Mouse (Mus musculus) 3134 (cell line): ENCODE data around the gene Ccdc120.
A peak's percentile ranks its signal among the peaks of the same experiment; 100 is the strongest.
"Not testable (repeated sequence)": the region's sequence is repeated elsewhere in the genome, so short reads cannot be mapped to it uniquely, and the experiment has no call there.

Source experiments
- DNase-seq: peaks from one replicate; pipeline ENCODE4 v3.0.0-alpha.2; 2011; ENCODE audit warnings: low spot score; ENCODE audit not compliant: insufficient read length; ENCODE audit errors: extremely low read depth

Ccdc120 gene

DNA sequence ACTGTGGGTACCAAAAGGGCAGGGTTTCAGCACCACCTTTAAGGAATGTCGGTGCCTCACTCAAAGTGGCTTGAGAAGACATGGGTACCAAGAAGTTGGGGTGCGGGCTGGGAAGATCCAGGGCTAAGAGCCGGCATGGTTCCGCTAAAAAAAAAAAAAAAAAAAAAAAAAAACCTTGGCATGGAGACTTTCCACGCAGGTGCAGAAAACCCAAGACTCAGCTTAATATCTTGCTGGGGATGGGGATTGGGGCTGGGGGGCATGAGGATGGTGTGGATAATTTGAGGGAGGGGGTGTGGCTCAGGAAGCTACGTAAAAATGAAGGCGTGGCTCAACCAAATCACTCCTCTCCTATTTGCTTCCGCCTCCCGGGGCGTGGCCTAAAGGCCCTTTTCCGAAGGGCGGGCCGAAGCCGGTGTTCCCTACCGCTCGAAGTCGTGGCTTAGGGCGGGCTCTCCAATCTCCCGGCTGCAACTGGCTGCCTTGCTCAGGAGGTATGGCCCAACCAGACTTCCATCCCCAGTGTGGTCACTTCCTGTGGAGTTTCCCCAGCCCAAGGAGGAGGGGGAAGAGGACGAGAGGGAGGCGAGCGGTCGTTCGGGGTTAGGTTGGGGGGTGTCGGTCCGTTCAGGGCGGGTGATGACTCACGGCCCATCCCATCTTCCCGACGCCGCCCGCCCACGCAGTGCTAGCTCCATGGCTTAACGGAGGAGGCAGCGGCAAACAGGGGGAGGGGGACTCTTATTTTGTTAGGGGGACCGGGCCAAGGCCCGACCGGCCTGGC lies 11.6 kb upstream of the Ccdc120 start, which contains the start of gene Tfe3:
Gene Tfe3 (plus strand): TSS at position 424 of the 784 bp plus-strand sequence.
- peak; percentile 94 for DNase-seq

DNA sequence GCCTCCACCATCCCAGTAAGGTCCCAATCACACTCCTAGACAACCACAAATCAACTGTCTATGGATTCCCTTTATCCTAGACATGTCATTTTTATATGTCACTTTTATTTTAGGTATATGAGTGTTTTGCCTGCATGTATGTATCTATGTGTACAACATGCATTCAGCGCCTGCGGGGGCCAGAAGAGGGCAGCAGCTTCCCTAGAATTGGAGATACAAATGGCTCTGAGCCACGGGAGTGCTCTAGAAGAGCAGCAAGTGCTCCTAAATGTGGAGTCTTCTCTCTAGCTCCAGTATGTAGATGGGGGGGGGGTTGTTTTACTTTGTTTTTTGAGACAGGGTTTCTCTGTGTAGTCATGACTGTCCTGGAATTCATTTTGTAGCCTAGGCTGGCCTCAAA lies 2.9 kb upstream of the Ccdc120 start:
- DNase-seq = not testable (repeated sequence)

DNA sequence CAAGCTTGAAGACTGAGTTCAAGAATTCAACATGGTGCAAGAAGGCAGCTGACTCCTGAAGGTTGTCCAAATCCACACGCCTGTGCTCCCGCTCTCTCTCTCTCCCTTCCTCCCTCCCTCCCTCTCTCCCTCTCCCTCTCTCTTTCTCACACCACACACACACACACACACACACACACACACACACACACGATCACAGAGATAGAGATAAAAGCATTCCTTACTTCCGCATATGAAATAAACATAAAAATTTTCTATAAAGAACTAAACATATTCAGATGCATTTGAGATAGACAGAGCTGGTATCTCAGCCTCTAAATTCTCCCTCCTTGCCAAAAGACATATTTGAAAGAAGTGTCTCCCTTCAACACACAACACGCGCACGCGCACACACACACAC lies 5.3 kb downstream of the Ccdc120 start:
- DNase-seq = no peak

DNA sequence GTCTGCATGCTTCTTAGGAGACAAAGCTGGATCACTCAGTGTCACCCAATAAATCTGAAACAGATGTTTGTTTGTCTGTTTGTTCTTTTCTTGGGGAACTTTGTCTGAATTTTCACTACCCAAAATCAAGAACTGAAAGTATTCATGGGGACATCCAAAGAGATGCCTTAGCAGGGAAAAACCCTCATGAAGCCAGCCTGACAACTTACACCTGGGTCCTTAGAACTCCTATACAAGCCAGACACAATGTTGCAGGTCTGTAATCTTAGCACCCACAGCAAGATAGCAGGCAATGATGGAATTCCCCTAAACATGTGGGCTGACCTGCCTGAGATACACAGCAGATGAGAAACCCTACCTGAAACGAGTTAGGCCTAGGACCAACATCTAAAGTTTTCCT lies 5.8 kb downstream of the Ccdc120 start:
- no peak for DNase-seq

DNA sequence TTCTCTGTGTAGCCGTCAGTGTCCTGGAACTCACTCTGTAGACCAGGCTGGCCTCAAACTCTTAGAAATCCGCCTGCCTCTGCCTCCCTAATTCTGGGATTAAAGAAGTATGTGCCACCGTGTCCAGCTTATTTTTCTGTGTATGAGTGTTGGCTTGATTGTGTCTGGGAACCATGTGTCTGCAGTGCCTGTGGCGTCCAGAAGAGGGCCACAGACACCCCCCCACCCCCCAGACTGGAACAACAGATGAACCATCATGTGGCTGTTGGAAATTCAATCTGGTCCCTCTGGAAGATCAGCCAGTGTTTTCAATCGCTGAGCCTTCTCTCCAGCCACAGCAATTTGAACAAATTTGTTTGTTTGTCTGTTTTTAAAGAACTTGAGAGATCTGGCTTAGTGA lies 7.2 kb downstream of the Ccdc120 start:
- no peak for DNase-seq

DNA sequence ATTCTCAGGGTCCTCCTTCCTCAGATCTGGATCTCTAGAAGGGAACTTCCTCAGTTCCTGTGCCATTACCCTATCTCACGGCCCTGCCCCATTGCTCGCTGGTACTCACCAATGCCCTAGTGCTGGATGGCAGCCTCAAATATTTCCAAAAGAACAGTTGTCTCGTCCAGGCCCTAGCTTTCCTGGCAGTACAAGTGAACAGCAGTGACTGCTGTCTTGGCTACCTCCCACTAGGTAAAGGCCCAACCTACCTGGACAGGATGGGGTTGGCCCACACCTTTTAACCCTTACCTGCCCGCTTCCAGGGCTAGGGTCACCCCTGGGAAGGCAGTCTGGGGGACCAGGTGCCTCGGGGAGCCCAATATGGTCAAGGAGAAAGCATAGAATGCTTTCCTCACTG lies 9.6 kb downstream of the Ccdc120 start:
- no peak for DNase-seq

DNA sequence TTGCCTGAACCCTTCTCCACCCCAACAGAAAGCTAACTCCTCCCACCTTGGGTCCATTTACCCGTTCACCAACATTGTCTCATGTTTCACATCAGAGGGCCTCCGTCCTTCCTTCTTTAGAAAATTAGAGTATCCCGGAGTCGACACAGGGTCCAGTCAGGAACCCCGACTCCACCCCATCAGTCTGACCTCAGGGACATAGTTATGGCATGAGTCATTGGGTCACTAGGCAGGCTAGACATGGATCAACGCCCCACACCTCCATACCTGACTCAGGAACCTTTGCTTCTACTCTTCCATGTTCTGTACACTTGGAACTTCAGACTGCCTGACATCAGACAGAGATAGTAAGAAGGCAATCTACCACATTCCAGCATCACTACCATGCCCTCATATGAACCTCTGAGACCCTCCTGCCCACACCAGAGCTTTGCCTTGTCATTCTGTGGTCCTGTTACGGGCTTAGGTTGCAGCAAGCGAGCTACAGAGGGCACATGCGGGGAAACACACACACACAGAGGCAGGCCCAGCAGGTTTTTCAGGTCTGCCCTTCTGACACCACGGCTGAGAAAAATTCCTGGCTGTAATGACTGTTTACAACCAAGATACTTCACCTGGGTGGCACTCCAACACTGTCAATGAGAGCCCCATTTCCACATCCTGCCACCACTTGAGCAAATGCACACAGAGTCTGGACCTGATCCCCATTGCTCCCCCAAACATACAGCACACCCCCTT lies 10.5 kb downstream of the Ccdc120 start:
- DNase-seq = peak; percentile 54

DNA sequence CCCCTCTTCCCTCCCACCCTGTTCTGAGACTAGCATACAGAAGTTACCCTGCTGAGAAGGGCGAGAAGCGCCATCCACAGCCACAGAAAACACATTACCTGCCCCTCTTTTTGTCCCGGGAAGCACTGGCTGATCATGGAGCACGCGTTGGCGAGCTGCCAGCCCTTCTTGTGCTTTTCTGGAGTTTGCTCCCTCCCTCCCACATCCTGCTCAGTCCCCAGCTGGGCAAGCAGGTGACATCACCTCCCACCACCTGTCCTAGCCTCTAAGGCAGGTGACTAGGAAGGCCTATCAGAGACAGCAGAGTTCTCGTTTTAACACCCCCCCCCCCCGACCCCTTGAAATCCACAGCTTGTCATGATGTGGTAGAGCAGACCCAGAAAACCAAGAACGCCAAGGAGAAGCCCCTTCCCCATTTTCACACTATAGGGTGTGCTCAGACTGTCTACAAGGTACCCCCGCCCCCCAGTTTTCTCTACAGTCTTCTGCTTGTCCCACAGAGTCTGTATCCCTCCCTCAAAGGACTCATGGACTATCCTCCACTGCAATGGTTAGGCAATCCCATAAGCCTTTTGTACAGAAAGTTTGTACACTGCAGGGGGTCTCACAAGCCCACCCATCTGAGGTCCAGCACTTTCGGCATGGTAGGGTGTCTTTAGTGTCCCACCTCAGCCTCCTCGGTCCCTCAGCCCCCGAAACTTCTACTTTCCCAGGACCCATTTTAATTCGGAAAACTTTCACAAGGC lies 11.2 kb downstream of the Ccdc120 start:
- DNase-seq = peak; percentile 42

DNA sequence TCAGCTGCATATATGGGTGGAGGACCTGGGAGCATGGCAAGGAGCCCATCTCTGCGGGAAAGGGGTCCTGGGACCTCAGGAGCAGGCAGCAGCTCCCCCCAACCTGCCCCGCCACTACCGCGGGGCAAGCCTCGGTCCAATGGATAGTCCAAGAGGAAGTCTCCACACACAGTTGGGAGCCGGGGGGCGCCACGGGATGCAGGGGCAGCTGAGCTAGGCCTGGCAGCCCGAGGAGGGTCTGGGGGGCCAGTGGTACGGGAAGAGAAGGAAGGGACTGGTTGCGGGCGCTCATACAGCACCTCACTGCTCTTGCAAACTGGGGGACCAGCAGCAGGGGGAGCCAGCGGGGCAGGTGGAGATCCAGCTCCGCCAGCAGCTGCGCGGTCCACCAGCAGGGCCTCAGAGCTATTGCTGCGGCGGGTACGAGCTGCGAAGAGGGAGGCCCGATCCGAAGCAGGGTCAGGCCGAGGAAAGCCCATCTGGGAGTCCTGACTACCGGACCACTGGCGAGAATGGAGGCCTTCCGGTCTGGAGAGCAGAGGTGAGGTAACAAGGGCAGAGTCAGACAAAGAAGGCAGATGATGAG lies 17.0 kb downstream of the Ccdc120 start:
- DNase-seq = no peak

DNA sequence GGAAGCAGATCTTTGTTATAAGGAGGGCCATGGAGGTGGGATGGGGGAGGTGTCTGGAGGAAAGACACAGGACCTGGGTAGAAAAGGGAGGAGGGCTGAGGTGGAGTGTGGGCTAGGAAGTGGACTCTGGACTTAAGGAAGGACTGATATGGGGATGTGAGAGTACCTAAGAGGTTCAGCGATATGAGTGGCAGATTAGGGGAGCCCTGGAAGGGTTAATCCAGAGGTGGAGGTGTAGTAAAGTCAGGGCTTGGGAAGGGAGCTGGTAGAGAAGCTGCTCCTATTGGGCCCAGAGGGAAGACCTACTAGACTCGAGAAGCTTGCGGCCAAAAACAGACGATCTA lies 21.8 kb downstream of the Ccdc120 start:
- no peak for DNase-seq

DNA sequence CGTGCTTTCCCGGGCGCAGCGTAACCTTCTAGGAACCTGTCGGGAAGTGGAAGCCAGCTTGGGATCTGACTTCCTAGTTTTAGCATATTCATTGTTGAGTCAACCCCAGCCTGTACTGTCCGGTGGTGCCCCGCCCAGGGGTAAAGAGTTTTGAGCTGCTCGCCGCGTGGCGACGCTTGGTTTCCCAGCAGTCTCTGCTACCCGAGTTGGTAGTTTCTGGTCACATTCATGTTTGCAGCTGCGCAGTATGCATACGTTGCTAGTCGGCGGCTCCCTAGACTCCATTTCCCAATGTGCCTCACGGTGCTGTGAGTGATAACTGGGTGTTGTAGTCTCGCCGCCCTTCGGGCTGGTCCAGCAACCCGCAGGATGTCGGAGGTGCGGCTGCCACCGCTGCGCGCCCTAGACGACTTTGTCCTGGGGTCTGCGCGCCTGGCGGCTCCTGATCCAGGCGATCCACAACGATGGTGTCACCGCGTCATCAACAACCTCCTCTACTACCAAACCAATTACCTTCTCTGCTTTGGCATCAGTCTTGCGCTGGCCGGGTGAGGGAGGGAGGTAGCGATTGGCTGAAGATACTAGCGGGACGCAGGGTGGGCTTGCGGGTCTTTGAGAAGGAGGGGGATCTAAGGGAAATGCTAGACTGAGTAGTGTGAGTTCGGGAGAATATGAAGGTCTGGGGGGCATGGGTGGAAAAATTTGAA lies 22.3 kb downstream of the Ccdc120 start, which contains the start of gene Praf2:
Gene Praf2 (plus strand): TSS at position 225 of the 707 bp plus-strand sequence.
- peak; percentile 89 for DNase-seq

DNA sequence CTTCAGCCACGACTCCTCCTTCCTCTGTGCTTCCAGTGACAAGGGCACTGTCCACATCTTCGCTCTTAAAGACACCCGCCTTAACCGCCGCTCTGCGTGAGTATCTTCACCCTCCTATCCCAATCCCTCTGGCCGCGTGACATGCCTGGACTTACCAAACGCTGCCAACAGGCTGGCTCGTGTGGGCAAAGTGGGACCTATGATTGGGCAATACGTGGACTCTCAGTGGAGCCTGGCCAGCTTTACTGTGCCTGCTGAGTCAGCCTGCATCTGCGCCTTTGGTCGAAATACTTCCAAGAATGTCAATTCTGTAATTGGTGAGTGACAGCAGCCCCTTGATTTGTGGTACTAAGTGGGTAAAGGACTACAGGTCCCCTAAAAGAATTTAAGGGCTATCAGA lies 23.5 kb downstream of the Ccdc120 start:
- DNase-seq = peak; percentile 55

DNA sequence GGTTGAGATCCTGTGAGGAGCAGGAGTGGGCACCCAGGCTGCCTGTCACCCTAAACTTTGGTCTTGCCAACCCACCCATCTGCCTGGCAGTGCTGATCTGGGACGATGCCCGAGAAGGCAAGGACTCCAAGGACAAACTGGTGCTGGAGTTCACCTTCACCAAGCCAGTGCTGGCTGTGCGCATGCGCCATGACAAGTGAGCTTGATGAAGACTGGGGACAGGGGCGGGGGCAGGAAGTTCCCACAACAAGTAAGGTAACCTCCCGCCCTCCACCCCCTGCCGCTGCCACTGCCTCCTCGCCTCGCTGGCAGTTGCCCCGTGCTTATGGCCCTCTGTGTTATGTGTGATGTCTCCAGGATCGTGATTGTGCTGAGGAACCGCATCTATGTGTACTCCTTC lies 24.9 kb downstream of the Ccdc120 start:
- DNase-seq = no peak

DNA sequence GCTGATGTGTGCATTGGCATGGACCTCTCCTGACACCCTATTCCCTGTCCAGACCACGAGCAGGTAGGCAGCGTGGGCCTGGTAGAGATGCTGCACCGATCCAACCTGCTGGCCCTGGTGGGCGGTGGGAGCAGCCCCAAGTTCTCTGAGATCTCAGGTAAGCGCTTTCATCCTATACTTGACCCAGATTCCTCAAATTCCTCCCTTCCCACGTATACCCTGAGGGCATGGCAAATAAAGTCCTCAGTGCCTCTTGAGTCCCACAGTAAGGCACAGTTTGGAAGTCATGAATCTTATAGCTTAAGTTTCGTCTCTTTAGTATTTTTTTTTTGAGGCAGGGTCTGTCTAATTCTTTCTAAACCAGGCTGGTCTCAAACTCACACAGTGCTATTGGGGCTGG lies 26.6 kb downstream of the Ccdc120 start:
- no peak for DNase-seq

DNA sequence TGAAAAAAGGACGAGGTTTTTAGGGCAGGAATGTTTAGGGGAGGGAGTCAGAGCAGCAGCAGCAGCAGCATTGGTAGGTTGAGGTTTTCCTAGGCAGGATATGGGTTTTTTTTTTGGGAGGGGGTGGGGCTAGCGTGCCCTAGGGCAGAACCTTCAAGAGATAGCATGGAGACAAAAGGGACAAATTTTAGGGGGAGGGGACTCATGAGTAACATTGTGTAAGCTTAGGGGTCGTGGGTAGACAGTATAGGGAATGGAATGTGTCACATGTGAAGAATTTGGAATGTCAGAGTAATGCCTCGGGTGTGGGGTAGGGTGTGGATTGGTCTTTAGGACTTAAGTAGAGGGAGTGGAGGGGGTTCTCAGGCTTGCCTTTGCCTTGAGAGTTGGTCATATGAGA lies 28.0 kb downstream of the Ccdc120 start:
- DNase-seq = no peak

DNA sequence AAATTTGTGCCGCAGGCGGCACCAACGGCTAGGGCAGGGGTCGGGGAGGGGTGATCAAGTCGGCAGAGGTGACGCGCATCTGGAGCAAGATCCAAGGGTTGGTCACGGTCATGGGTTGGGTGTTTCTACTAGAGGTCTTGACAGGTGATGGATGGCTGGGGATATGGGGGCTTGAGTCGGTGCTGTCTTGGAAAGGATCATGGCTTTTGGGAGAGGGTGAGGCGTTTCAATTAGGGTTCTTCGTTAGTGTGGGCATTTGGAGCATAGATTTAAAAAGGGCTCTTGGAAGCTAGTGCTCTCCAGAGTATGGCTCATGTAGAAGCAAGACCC lies 28.5 kb downstream of the Ccdc120 start:
- no peak for DNase-seq

DNA sequence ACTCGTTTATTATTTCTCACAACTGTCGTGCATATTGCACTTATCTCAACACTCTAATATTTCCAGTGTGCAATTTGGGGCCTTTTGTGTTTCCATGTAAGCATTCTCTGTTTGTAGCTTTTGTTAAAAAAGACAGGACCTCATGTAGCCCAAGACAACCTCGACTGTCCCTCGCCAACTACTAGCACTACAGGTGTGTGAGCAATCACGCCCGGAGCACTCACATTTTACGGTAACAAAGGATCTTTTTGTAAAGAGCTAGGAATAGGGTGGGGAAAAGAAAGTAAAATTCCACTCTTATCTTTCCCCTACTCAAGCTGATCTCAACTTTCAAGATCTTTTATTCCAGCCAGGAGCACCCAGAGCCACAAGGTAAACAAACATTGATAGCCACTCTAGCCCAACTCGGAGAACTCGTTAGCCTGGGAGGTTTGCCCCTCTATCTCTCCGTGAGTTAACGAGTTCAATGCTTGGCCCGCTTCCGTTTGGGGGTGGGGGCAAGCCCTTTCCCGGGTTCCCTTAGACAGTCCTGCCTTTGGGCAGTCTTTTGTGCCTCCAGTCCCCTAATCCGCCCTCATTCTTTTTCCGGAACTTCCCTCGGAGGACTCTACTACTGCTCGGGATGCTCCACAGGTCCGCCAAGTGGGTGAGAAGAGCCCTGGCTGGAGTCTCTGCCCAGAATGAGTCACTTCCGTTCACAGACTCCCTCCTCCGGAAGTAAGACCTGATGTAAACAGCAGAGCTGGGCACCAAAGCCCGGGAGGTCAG lies 29.0 kb downstream of the Ccdc120 start, which contains the start of gene Gm45208:
Gene Gm45208 (plus strand): TSS at position 732 of the 768 bp plus-strand sequence.
- peak; percentile 82 for DNase-seq

DNA sequence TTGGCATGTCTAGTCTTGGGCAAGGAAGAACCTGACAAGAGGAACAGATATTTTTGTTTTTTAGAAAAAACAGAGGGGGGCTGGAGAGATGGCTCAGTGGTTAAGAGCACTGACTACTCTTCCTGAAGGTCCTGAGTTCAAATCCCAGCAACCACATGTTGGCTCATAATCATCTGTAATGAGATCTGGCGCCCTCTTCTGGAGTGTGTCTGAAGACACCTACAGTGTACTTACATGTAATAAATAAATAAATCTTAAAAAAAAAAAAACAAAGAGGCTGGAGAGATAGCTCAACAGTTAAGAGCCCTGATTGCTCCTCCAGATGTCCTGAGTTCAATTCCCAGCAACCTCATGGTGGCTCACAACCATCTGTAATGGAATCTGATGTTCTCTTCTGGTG lies 34.6 kb downstream of the Ccdc120 start:
- DNase-seq = not testable (repeated sequence)

DNA sequence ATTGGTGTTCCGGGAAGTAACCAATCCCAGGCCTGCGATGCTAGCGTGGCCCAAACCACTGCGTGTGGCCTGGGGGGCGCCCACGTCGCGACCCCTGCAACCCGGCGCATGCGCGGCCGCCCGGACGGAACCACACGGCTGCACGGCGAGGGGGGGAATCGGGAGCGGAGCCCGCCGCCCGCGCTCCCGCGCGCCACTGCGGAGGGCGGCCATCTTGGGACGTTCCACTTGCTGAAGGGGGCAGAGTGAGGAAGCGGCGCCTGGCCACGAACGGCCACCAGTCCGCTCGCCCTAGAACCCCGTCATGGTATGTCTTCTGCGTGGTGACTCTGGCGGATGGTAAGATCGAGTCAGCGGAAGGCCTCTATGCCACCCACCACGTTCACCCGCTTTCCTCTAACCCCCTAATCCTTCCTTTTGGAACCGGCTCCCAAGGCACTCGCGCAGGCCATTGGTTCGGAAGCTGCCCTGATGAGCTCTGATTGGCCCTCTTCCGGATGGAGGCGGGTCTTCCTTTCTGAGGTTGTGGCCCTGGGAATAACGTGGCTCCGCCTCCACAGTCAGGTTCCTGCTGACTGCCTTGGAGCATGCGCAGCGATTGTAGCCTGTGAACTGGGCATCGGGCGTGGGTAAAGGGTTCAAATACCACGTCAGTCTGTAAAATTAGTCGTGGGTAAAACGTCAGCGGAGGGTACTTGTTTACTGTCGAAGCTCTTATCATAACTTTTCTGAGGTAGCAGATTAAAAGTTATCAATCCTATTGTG lies 36.4 kb downstream of the Ccdc120 start, which contains the start of gene Wdr45:
Gene Wdr45 (plus strand): TSS at position 199 of the 765 bp plus-strand sequence.
- DNase-seq = peak; percentile 85
